Mouse (Mus musculus) neural tube, embryonic 13.5 days (tissue): ENCODE data around the gene Igfbp5. TPM values are rescaled to one million over a fixed set of nuclear protein-coding genes. Genes with fewer than 3 reads are reported as not detected.

Experiments used
- ATAC-seq: fragments of 200-750 bp; cut with Nextera tagmentation; 2 replicates; pipeline ENCODE4 v1.8.0; 2017; ENCODE audit warnings: low read depth, mild to moderate bottlenecking, moderate TSS enrichment, moderate library complexity
- H3K27ac ChIP-seq: fragments of 300-500 bp; sonication (generic); replicated peaks from 2 replicates; pipeline ENCODE4 v1.5.1; 2015; ENCODE audit warnings: moderate library complexity, mild to moderate bottlenecking, inconsistent platforms
- H3K27me3 ChIP-seq: fragments of 300-500 bp; sonication (generic); 2 replicates; pipeline ENCODE4 v1.6.1; 2015; ENCODE audit warnings: mild to moderate bottlenecking, inconsistent platforms
- H3K36me3 ChIP-seq: fragments of 300-500 bp; sonication (generic); 2 replicates; pipeline ENCODE4 v1.6.1; 2015; ENCODE audit warnings: mild to moderate bottlenecking, inconsistent platforms
- H3K4me1 ChIP-seq: fragments of 300-500 bp; sonication (generic); replicated peaks from 2 replicates; pipeline ENCODE4 v1.6.1; 2015; ENCODE audit warnings: inconsistent platforms
- H3K4me2 ChIP-seq: fragments of 300-500 bp; sonication (generic); 2 replicates; pipeline ENCODE4 v1.6.1; 2015; ENCODE audit warnings: inconsistent platforms, mild to moderate bottlenecking, moderate library complexity
- H3K4me3 ChIP-seq: fragments of 300-500 bp; sonication (generic); 2 replicates; pipeline ENCODE4 v1.5.1; 2015; ENCODE audit warnings: mild to moderate bottlenecking, inconsistent platforms
- H3K9ac ChIP-seq: fragments of 300-500 bp; sonication (generic); 2 replicates; pipeline ENCODE4 v1.6.1; 2015; ENCODE audit warnings: moderate library complexity, mild to moderate bottlenecking, inconsistent platforms
- H3K9me3 ChIP-seq: fragments of 300-500 bp; sonication (generic); 2 replicates; pipeline ENCODE4 v1.6.1; 2016; ENCODE audit warnings: inconsistent platforms
- WGBS: fragments of 180-500 bp; shearing (Covaris S2); methylation state at CpG from one replicate; pipeline ENCODE4 v1.1.7; 2015; 5-methylcytosine and 5-hydroxymethylcytosine counted together
- polyA plus RNA-seq: library from polyadenylated mRNA; unstranded; fragments of >200 nt; fragmentation: Nextera tagmentation; extraction: Ambion mirVana; gene quantifications from 2 replicates; pipeline ENCODE4 v1.2.1, GENCODE M21; 2015

Igfbp5 gene
- polyA plus RNA-seq, 1 experiment from 2014 or later = 158 TPM

DNA sequence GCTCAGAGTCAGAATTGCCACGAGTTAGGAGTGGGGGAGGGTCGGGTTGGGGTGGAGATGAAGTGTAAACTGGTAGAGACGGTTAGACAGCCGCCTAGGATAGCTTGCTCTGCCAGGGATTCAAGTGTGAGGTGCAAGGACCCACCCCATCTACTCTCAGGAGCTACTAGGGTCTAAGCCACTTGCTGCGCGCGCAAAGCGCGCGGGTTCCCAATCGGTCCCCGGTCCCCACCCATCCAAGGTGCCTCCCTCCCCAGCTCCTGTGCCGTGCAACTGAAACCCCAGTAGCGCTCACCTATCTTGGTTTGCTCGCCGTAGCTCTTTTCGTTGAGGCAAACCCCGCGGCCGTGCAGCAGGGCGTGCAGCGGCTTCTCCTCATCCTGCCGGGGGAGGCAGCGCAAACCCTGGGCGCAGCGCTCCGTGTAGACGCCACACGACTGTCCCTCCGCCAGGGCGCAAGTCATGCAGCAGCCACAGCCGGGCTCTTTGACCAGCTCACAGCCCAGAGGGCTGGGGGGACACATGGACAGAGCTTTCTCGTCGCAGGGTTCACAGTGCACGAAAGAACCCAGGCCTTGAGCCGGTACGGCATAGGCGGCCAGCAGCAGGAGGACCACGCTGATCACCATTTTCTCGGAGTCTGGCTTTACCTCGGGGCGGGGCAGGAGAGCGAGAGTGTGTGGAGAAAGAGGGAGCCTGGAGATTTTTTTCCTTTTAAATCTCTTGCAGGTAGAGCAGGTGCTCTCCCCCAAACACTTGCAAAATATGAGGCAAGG, 985 bp downstream of the Igfbp5 start:
- peaks cover 82% of the 10 kb centered on the region for H3K4me1 ChIP-seq
- peak overlapping the region; percentile 85 for H3K4me2 ChIP-seq
- peak overlapping the region; percentile 82 for H3K9ac ChIP-seq
- ATAC-seq = no peak
- no peaks in the 10 kb centered on the region for H3K36me3 ChIP-seq
- H3K4me3 ChIP-seq = peak overlapping the region; percentile 55
- no peaks in the 10 kb centered on the region for H3K9me3 ChIP-seq
- WGBS = under 1% methylated on average over 43 of the region's 43 CpGs
- peaks cover 46% of the 10 kb centered on the region for H3K27me3 ChIP-seq
- peak overlapping the region; percentile 86 for H3K27ac ChIP-seq

DNA sequence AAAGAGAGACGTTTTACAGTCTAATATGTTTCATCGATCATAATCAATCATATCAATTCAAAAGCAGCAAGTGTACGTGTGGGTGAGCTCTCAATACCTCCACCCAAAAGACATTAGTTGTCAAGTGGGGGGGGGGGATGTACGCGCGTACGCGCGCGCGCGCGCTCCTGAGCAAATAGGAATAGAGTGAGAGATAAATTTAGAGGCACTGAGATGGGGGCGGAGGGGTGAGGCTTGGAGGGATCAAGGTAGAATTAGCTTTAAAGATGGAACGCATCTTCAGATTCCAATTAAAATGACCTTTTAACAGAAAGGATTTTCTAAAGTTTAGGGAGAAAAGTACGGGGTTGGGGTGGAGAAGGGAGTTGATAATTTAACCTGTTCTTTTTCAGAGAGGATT, 1.6 kb downstream of the Igfbp5 start:
- Histone ChIP-seq H3K27ac (peak overlapping the region; percentile 86), H3K4me3 (peak overlapping the region; percentile 55), H3K9me3 (no peaks in the 10 kb centered on the region), H3K9ac (peak overlapping the region; percentile 82), H3K4me2 (peak overlapping the region; percentile 85), H3K4me1 (peaks cover 80% of the 10 kb centered on the region), H3K36me3 (no peaks in the 10 kb centered on the region), H3K27me3 (peaks cover 46% of the 10 kb centered on the region)
- under 1% methylated on average over 16 of the region's 16 CpGs for WGBS
- ATAC-seq = no peak

DNA sequence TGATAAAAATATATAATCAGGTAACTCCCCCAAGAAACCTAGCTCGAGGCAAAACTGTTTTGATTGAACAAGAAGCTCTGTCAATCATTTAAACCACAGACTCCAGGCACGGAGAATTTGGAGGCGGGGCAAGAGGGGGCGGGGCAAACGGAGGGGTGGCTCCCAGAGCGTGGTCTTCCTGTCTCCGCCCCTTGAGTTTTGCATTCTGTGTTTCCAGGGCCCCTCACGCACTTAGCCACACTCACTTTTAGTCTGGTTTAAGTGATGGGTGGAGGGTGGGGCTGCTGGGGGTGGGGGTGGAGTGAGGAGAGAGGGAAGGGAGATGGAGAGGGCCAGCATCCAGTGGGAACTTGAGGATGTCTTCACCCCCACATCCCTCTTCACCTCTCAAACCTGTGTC, 2.2 kb downstream of the Igfbp5 start:
- ATAC-seq = peak; percentile 44
- no peaks in the 10 kb centered on the region for H3K9me3 ChIP-seq
- peak overlapping the region; percentile 55 for H3K4me3 ChIP-seq
- WGBS = 0% methylated on average over 8 of the region's 8 CpGs
- H3K9ac ChIP-seq = peak overlapping the region; percentile 82
- peak overlapping the region; percentile 85 for H3K4me2 ChIP-seq
- no peaks in the 10 kb centered on the region for H3K36me3 ChIP-seq
- peaks cover 44% of the 10 kb centered on the region for H3K27me3 ChIP-seq
- H3K27ac ChIP-seq = peak overlapping the region; percentile 86
- peaks cover 80% of the 10 kb centered on the region for H3K4me1 ChIP-seq

DNA sequence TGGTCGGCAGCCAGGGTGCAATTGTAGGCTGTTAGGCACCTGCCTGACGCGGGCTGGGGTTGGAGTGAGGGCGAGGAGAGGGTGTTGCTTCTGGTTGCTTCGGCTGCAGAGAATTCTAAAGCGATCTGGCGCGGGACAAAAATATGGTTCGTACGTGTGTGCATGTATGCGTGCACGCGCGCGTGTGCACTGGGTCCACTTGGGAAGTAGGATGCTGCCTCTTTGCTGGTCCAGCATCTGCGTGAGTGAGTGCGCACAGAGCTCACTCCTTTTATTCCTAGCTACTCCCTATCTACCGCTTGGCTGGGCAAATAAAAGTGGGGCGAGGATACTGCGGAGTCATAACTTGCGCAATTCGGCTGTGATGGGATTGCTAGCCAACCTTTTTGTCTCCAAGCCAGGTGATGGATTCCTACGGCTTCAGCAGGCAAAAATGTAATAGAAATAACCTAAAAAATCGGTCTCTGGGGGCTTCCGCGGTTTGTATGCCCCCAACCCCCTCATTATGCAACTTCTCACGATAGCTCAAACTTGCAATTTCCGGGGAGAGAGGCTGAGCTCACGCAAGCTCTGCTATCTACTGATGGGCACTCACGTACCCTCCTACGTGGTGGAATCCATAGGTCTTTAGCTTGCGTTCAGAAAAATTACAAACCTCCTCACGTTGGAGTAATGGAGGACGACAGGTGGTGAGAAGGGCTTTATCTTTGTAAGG, 2.8 kb downstream of the Igfbp5 start:
- Histone ChIP-seq H3K9ac (peak overlapping the region; percentile 74), H3K36me3 (no peaks in the 10 kb centered on the region), H3K27me3 (peaks cover 39% of the 10 kb centered on the region), H3K9me3 (no peaks in the 10 kb centered on the region), H3K4me1 (peaks cover 87% of the 10 kb centered on the region), H3K27ac (peak overlapping the region; percentile 79), H3K4me3 (peak overlapping the region; percentile 55), H3K4me2 (peak overlapping the region; percentile 85)
- WGBS = under 1% methylated on average over 34 of the region's 34 CpGs
- ATAC-seq = peak; percentile 12; the same call in 1 of the 2 replicates

DNA sequence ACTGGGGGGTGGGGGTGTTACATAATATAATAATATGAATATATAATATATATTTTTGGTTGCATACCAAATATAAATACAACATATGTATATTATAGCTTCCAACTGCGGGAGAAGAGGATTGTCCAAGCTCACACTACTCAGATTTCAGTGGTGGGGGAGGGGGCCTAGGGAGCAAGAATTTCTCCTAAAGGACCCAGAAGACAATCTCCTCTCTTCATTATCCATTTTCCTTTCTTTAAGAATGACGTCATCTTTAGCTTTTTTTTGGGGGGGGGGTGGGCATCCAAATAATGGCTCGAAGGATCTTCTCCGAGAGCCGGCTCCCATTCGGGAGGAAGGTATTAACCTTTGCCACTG, 3.4 kb downstream of the Igfbp5 start:
- H3K27ac ChIP-seq = peak overlapping the region; percentile 79
- peaks cover 91% of the 10 kb centered on the region for H3K4me1 ChIP-seq
- H3K4me3 ChIP-seq = peak overlapping the region; percentile 55
- ATAC-seq = no peak
- 0% methylated on average over 6 of the region's 6 CpGs for WGBS
- peak overlapping the region; percentile 85 for H3K4me2 ChIP-seq
- H3K27me3 ChIP-seq = peaks cover 35% of the 10 kb centered on the region
- no peaks in the 10 kb centered on the region for H3K9me3 ChIP-seq
- H3K36me3 ChIP-seq = no peaks in the 10 kb centered on the region
- H3K9ac ChIP-seq = peak overlapping the region; percentile 74

DNA sequence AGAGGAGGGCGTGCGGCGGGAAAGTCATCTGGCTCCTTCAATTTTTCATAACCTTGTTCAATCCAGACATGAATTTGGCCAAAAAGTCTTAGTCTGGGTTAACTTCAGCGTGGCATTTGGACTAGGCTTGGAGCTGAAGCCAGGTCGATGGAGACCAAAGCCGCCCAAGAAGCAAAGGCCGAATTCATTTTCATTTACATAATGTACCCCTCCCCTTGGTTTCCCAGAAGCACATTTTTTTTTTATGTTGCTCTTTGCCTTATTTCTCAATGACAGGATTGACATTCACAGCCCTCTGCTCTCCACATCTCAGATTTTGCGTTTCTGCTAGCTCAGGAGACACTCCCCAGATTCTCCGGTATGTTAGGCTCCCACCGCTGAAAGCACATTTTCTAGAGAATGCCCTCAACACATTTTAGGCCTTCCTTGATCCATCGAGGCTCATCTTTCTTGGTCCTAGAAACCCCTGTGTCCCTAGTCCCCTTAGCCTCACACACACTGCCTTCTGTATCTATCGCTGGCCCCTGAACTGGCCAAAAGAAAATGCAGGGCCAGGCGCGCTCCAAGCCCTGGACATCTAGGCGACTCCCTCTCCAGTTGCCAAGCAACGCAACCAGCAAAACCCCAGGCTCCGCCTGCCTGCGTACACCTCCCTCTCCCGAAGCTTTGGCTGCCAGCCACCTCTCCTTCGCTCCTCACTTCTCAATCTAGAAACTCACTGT, 3.9 kb downstream of the Igfbp5 start:
- H3K36me3 ChIP-seq = no peaks in the 10 kb centered on the region
- H3K9me3 ChIP-seq = no peaks in the 10 kb centered on the region
- peaks cover 33% of the 10 kb centered on the region for H3K27me3 ChIP-seq
- peak overlapping the region; percentile 55 for H3K4me3 ChIP-seq
- H3K27ac ChIP-seq = peak overlapping the region; percentile 79
- H3K9ac ChIP-seq = peak overlapping the region; percentile 74
- 1% methylated on average over 20 of the region's 20 CpGs for WGBS
- peak overlapping the region; percentile 85 for H3K4me2 ChIP-seq
- peak; percentile 24; the same call in 1 of the 2 replicates for ATAC-seq
- peaks cover 91% of the 10 kb centered on the region for H3K4me1 ChIP-seq

DNA sequence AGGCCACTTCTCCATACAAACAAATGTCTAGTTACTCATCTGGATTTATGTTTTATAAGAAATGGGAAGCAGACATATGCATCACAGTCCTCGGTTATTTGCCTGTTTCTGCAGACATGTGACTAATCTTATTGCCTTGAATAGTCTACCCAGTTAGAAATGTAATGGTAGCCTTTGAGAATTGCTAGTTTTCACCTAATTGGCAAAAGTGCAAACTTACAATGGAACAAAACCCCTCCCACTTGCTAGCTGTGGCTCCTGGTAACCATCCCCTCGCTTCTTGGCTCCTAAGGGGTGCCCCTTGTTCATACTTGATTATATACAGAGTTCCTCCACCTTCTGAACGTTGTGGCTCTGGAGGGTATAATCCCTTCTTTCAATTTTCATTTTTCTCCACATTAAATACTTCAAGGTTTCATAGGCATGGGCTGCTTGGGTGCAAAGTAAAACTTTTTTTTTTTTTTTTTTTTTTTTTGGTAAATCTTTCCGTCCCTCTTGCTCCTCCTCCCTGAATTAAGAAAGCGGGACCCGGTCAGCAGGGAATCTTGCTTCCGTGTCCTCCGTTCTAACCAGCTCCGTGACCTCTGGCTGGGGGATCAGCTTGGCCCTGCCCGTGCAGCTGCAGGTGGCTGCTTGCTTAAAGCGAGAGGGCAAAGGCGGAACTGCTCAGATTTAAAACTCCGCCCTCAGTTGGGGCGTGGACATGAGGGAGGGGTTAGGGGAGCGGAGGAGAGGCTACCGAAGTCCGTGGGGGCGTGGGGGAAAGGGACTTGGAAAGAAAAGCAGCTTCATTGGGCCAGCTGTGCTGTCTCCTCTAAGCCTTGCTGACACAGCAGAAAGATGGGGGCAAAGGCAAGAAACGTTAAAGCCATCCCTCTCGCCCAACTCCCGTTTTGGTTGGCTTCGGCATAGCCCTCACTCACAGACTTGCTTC, 4.7 kb downstream of the Igfbp5 start:
- Histone ChIP-seq H3K4me3 (peak overlapping the region; percentile 55), H3K9ac (peak overlapping the region; percentile 74), H3K4me1 (peaks cover 91% of the 10 kb centered on the region), H3K27ac (peak overlapping the region; percentile 79), H3K9me3 (no peaks in the 10 kb centered on the region), H3K36me3 (no peaks in the 10 kb centered on the region), H3K27me3 (peaks cover 25% of the 10 kb centered on the region), H3K4me2 (peak overlapping the region; percentile 85)
- ATAC-seq = no peak
- 4% methylated on average over 22 of the region's 22 CpGs for WGBS

DNA sequence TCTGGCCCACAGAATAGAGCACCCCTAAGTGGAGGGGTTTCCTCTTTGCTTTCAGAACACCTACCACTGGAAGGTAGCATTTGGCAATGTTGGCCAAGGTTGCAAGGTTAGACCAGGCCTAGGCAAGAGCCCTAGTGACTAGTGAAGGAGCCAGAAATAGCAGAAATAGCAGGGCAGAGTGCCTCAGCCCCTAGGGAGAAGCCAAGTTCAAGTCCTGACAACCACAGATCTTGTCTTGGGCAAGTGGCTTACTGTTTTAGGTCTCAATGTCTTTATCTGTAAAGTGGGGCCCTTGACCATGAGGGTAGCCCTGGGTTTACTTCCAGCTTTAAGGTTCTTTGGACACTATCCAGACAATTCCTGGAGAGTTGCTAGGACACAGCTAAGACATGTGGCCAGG, 5.4 kb downstream of the Igfbp5 start:
- H3K36me3 ChIP-seq = peaks cover 2% of the 10 kb centered on the region; the same call in 1 of the 2 replicates
- peak overlapping the region; percentile 85 for H3K4me2 ChIP-seq
- peaks cover 19% of the 10 kb centered on the region for H3K27me3 ChIP-seq
- no peak overlapping the region for H3K9ac ChIP-seq
- H3K9me3 ChIP-seq = no peaks in the 10 kb centered on the region
- ATAC-seq = no peak
- H3K27ac ChIP-seq = no peak overlapping the region
- H3K4me3 ChIP-seq = peak overlapping the region; percentile 55; the same call in 1 of the 2 replicates
- H3K4me1 ChIP-seq = peaks cover 90% of the 10 kb centered on the region

DNA sequence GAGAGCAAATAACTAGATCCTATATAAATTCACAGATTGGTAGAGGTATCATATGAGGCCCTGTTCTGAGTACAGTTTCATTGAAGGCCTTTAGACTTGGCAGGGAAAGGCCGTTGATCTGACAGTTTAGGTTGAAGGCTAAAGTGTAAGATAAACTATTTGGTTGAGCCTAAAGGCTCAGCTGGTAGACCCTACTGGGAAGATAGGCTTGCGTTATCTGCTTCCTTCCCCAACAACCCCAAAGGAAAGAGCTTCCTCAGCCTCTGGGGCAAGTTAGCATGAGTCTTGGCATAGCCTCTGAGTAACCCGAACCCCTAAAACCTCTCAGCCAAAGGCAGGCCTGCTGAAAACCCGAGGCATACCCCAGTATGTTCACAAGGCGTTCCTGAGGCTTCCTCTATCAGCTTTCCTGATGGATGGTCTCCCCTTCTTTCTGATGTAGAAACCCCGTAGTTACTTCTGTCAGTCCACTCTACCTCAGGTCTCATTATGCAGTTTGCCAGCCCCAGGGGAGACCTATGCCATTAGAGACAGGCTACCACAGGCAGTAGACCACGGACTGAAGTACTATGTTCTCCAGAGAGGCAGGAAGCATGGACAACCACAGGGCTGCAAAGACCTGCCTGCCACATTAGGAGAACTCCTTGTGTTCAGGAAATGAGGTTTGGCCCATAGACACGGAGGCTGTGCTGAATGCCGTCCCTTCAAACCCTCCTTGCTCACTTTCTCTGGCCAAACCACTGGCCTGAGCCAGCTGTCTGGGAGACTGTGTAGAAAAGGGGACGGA, 6.1 kb downstream of the Igfbp5 start:
- H3K4me2 ChIP-seq = peak overlapping the region; percentile 85

DNA sequence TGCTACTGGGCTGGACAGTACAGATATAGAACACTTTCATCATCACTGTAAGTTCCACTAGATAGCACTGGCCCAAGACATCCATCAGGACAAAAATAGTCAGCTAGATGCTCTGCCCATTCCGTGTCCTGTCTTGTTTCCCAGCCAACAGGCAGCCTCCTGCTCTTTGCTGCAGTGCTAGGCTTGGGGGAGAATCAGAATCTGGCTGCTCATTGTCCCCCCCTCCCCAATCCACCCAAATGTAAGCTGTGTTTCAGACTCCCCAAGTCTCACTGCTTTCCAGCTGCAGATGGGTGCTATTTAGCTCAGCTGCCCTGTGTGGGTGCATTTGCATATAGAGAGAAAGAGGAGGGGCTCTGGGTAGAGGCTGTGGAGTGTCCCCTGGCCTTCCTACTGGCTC, 7.3 kb downstream of the Igfbp5 start:
- Histone ChIP-seq H3K4me1 (peaks cover 72% of the 10 kb centered on the region), H3K4me3 (no peak overlapping the region), H3K4me2 (peak overlapping the region; percentile 21; the same call in 1 of the 2 replicates), H3K27ac (peak overlapping the region; percentile 43; the same call in 1 of the 2 replicates), H3K9ac (peak overlapping the region; percentile 14; the same call in 1 of the 2 replicates), H3K27me3 (peaks cover 4% of the 10 kb centered on the region; the same call in 1 of the 2 replicates), H3K9me3 (no peaks in the 10 kb centered on the region), H3K36me3 (peaks cover 13% of the 10 kb centered on the region)
- WGBS = 32% methylated on average over 1 of the region's 1 CpGs
- ATAC-seq = no peak

More for the DNA sequence above, 6.1 kb downstream of the Igfbp5 start:
- Histone ChIP-seq H3K9ac (no peak overlapping the region), H3K4me3 (no peak overlapping the region), H3K27ac (0 out of 2 replicates have a peak overlapping the region, but pooled peaks have one; percentile 0), H3K4me1 (peaks cover 84% of the 10 kb centered on the region), H3K9me3 (no peaks in the 10 kb centered on the region), H3K36me3 (peaks cover 4% of the 10 kb centered on the region), H3K27me3 (peaks cover 12% of the 10 kb centered on the region)
- WGBS = 72% methylated on average over 10 of the region's 10 CpGs
- ATAC-seq = no peak
